Mouse (Mus musculus) liver, embryonic 13.5 days (tissue): ENCODE results near the gene Gm9844. TPM values are rescaled to one million over a fixed set of nuclear protein-coding genes. Genes with fewer than 3 reads are reported as not detected.
A peak's percentile ranks its signal among the peaks of the same experiment; 100 is the strongest.
"Not testable (repeated sequence)": the region's sequence is repeated elsewhere in the genome, so short reads cannot be mapped to it uniquely, and the experiment has no call there.

Experiments
- ATAC-seq: fragments of 200-750 bp; cut with Nextera tagmentation; 2 replicates; pipeline ENCODE4 v1.8.0; 2017; ENCODE audit warnings: low read depth, mild to moderate bottlenecking, moderate number of reproducible peaks, moderate library complexity
- DNase-seq: peaks from one replicate; pipeline ENCODE4 v3.0.0; 2022
- H3K27ac ChIP-seq: fragments of 300-500 bp; sonication (generic); 2 replicates; pipeline ENCODE4 v1.5.1; 2015; ENCODE audit warnings: moderate library complexity, mild to moderate bottlenecking, inconsistent platforms
- H3K27me3 ChIP-seq: fragments of 300-500 bp; sonication (generic); 2 replicates; pipeline ENCODE4 v1.6.1; 2015; ENCODE audit warnings: mild to moderate bottlenecking, inconsistent platforms
- H3K36me3 ChIP-seq: fragments of 300-500 bp; sonication (generic); 2 replicates; pipeline ENCODE4 v1.6.1; 2015; ENCODE audit warnings: mild to moderate bottlenecking, inconsistent platforms
- H3K4me1 ChIP-seq: fragments of 300-500 bp; sonication (generic); replicated peaks from 2 replicates; pipeline ENCODE4 v1.6.1; 2015; ENCODE audit warnings: inconsistent platforms
- H3K4me2 ChIP-seq: fragments of 300-500 bp; sonication (generic); 2 replicates; pipeline ENCODE4 v1.6.1; 2015; ENCODE audit warnings: inconsistent platforms, mild to moderate bottlenecking, moderate library complexity
- H3K4me3 ChIP-seq: fragments of 300-500 bp; sonication (generic); replicated peaks from 2 replicates; pipeline ENCODE4 v1.5.1; 2015; ENCODE audit warnings: mild to moderate bottlenecking, inconsistent platforms
- H3K9ac ChIP-seq: fragments of 300-500 bp; sonication (generic); 2 replicates; pipeline ENCODE4 v1.6.1; 2015; ENCODE audit warnings: mild to moderate bottlenecking, inconsistent platforms
- H3K9me3 ChIP-seq: fragments of 300-500 bp; sonication (generic); replicated peaks from 2 replicates; pipeline ENCODE4 v1.6.1; 2016; ENCODE audit warnings: inconsistent platforms
- WGBS: fragments of 180-500 bp; shearing (Covaris S2); methylation state at CpG from one replicate; pipeline ENCODE4 v1.1.7; 2015; ENCODE audit not compliant: insufficient replicate concordance; 5-methylcytosine and 5-hydroxymethylcytosine counted together
- polyA plus RNA-seq: library from polyadenylated mRNA; unstranded; fragments of >200 nt; fragmentation: Nextera tagmentation; extraction: Ambion mirVana; gene quantifications from 2 replicates; pipeline ENCODE4 v1.2.1, GENCODE M21; 2015

Gene Gm9844
- polyA plus RNA-seq, 1 experiment from 2014 or later = 2.5 TPM

DNA sequence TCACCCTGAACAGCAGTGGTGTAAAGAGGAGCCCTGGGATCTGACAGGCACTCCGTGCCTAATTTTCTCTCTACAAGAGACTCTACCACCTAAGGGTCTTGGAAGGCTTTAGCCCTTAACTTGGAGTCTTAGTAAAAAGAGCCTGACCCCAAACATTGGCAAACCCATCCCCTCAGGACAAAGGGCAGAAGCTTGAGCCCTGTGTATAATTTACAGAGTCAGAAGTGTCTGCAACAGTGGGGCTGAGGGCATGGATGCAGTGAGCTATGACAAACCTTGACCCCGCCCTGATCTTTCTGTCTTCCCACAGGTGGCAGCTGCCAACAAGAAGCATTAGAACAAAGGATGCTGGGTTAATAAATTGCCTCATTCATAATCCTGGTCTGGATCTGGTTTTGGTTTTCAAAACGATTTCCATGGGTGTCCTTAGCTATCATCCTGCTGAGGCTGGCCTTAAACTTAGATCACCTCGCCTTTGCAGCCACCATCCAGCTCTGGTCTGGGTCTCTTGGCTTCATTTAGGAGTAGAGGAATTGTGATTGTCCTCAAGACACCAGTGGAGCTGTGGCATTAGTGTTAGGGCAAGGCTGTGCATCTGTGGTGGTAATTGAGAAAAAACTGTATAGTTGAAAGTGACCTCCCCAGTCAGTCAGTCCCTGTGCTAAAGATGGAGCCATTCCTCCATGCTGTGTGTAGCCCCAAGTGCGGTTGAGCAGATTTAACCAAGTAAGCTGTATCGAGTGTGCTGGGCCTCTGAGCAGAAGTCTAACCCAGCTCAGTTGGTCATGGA is 27.6 kb downstream of the Gm9844 start:
- ATAC-seq (peak; percentile 7), DNase-seq (no peak)
- H3K9ac ChIP-seq = 0 out of 2 replicates have a peak overlapping the region, but pooled peaks have one; percentile 3
- H3K9me3 ChIP-seq = no peaks in the 10 kb centered on the region
- no peaks in the 10 kb centered on the region for H3K27me3 ChIP-seq
- peaks cover 64% of the 10 kb centered on the region for H3K36me3 ChIP-seq
- no peak overlapping the region for H3K4me2 ChIP-seq
- peak overlapping the region; percentile 67 for H3K27ac ChIP-seq
- 78% methylated on average over 6 of the region's 6 CpGs for WGBS
- peaks cover 60% of the 10 kb centered on the region for H3K4me1 ChIP-seq
- H3K4me3 ChIP-seq = no peak overlapping the region

DNA sequence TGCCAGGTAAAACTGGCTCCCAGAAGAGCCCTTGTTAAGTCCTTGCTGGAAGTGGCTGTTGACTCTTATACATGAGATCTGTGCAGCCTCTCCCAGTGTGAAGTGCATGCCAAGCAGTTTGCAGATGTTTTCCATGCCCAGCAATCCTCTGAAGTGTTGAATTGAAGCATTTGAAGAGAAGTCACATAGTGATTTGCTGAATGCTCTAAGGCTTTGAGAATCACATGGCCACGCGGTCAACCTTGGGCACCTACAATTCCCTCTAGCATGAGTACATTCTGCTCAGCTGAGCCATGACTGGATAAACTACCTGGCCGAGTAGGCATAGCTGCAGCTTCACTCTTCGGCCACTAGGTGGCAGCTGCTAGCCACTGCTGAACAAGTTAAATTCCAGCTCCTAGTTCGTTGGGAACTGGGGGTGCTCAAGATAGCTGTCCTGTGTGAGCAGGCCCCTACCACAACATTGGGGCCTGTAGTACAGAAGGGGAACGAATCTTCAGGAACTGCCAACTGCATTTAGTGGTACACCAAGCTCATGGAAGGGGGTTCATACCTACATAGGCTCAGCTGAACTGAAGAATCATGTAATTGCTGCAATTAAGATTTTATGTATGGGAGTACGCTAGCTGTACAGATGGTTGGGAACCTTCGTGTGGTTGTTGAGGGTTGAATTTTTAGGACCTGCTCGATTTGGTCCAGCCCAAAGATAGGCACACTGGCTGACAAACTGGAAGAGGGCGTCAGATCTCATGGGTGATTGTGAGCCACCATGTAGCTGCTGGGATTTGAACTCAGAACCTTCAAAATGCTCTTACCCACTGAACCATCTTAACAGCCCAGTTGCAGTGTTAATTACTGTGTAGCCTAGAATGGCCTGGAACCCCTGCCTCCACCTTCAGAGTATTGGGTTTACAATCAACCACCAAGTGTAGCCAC is 28.5 kb downstream of the Gm9844 start:
- peak; percentile 61 for ATAC-seq
- H3K9ac ChIP-seq = no peak overlapping the region
- peak overlapping the region; percentile 67 for H3K27ac ChIP-seq
- H3K4me3 ChIP-seq = no peak overlapping the region
- DNase-seq = peak; percentile 66
- WGBS = 17% methylated on average over 10 of the region's 10 CpGs
- peaks cover 59% of the 10 kb centered on the region for H3K36me3 ChIP-seq
- no peaks in the 10 kb centered on the region for H3K27me3 ChIP-seq
- peaks cover 57% of the 10 kb centered on the region for H3K4me1 ChIP-seq
- no peaks in the 10 kb centered on the region for H3K9me3 ChIP-seq
- H3K4me2 ChIP-seq = no peak overlapping the region

- peak overlapping the region; percentile 59 for H3K27ac ChIP-seq
Measured at GRCm38 (mm10) chr7:24891241-24892124, 29.5 kb downstream of the Gm9844 start.

DNA sequence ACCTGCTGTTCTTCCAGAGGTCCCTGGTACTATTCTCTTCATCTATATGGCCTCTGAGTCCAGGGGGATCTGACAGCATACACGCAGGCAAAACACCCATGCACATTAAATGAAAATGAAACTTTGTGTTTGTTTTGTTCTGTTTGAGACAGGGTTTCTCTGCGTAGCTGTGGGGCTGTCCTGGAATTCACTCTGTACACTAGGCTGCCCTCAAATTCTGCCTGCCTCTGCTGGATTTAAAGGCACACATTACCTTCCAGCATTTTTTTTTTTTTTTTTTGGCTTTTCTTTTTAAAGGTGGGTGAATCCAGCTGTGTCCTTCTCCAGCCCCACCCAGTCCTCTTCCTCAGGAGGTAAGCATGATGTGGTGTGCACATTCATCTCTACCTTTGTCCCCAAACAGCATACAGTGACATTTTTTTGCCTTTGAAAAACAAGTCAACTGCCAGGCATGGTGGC is 30.1 kb downstream of the Gm9844 start:
- Histone ChIP-seq H3K27ac (peak overlapping the region; percentile 59), H3K4me1 (peaks cover 43% of the 10 kb centered on the region), H3K27me3 (no peaks in the 10 kb centered on the region), H3K4me3 (no peak overlapping the region), H3K9ac (no peak overlapping the region), H3K36me3 (peaks cover 43% of the 10 kb centered on the region), H3K9me3 (no peaks in the 10 kb centered on the region), H3K4me2 (no peak overlapping the region)
- WGBS = 66% methylated on average over 2 of the region's 2 CpGs
- ATAC-seq = no peak
- no peak for DNase-seq

More at GRCm38 (mm10) chr7:24891241-24892124, 29.5 kb downstream of the Gm9844 start:
- 54% methylated on average over 3 of the region's 3 CpGs for WGBS
- no peaks in the 10 kb centered on the region for H3K27me3 ChIP-seq
- ATAC-seq (no peak), DNase-seq (no peak)
- H3K4me2 ChIP-seq = no peak overlapping the region
- no peak overlapping the region for H3K4me3 ChIP-seq
- no peaks in the 10 kb centered on the region for H3K9me3 ChIP-seq
- peaks cover 48% of the 10 kb centered on the region for H3K4me1 ChIP-seq
- H3K9ac ChIP-seq = peak overlapping the region; percentile 8; the same call in 1 of the 2 replicates
- H3K36me3 ChIP-seq = peaks cover 50% of the 10 kb centered on the region

- H3K9ac ChIP-seq, H3K36me3 ChIP-seq, DNase-seq, ATAC-seq, H3K9me3 ChIP-seq, H3K27ac ChIP-seq, H3K4me3 ChIP-seq, H3K4me2 ChIP-seq, H3K27me3 ChIP-seq: not testable (repeated sequence)
- WGBS = 63% methylated on average over 2 of the region's 2 CpGs
- peaks cover 21% of the 10 kb centered on the region for H3K4me1 ChIP-seq
Measured at GRCm38 (mm10) chr7:24895749-24896148, 33.7 kb downstream of the Gm9844 start.

GRCm38 (mm10) chr7:24896269-24896668 is 34.3 kb downstream of the Gm9844 start:
- H3K27ac ChIP-seq = no peak overlapping the region
- ATAC-seq = no peak
- DNase-seq = no peak
- H3K36me3 ChIP-seq = peaks cover 3% of the 10 kb centered on the region
- 85% methylated on average over 8 of the region's 8 CpGs for WGBS
- H3K9me3 ChIP-seq = no peaks in the 10 kb centered on the region
- H3K4me3 ChIP-seq = no peak overlapping the region
- peaks cover 23% of the 10 kb centered on the region for H3K4me1 ChIP-seq
- no peak overlapping the region for H3K9ac ChIP-seq
- H3K4me2 ChIP-seq = no peak overlapping the region
- no peaks in the 10 kb centered on the region for H3K27me3 ChIP-seq

GRCm38 (mm10) chr7:24897224-24897623 is 35.2 kb downstream of the Gm9844 start, which contains the start of gene Cd79a:
Cd79a (plus strand) TSS chr7:24897381.
- no peak within 1 kb of the TSS for H3K4me2 ChIP-seq
- no peaks in the 10 kb centered on the region for H3K27me3 ChIP-seq
- H3K4me3 ChIP-seq = no peak within 1 kb of the TSS
- H3K36me3 ChIP-seq = no peaks in the 10 kb centered on the region
- no peak for DNase-seq
- WGBS = 61% methylated on average over 12 of the region's 12 CpGs
- H3K9me3 ChIP-seq = no peaks in the 10 kb centered on the region
- 0 out of 2 replicates have a peak within 1 kb of the TSS, but pooled peaks have one; percentile 17 for H3K9ac ChIP-seq
- no peak for ATAC-seq
- H3K27ac ChIP-seq = no peak within 1 kb of the TSS
- H3K4me1 ChIP-seq = peaks cover 26% of the 10 kb centered on the region

GRCm38 (mm10) chr7:24897959-24898358 is 35.9 kb downstream of the Gm9844 start:
- Histone ChIP-seq H3K4me1 (peaks cover 31% of the 10 kb centered on the region), H3K27ac (no peak overlapping the region), H3K4me2 (no peak overlapping the region), H3K27me3 (no peaks in the 10 kb centered on the region), H3K4me3 (no peak overlapping the region), H3K36me3 (no peaks in the 10 kb centered on the region), H3K9ac (no peak overlapping the region), H3K9me3 (no peaks in the 10 kb centered on the region)
- DNase-seq (no peak), ATAC-seq (no peak)
- 62% methylated on average over 5 of the region's 5 CpGs for WGBS

GRCm38 (mm10) chr7:24901114-24901513 is 39.1 kb downstream of the Gm9844 start:
- 33% methylated on average over 6 of the region's 6 CpGs for WGBS
- H3K9ac ChIP-seq = no peak overlapping the region
- H3K36me3 ChIP-seq = peaks cover 2% of the 10 kb centered on the region; the same call in 1 of the 2 replicates
- DNase-seq = no peak
- H3K9me3 ChIP-seq = no peaks in the 10 kb centered on the region
- peaks cover 55% of the 10 kb centered on the region for H3K4me1 ChIP-seq
- peak overlapping the region; percentile 13; the same call in 1 of the 2 replicates for H3K27ac ChIP-seq
- no peak for ATAC-seq
- H3K4me3 ChIP-seq = no peak overlapping the region
- no peaks in the 10 kb centered on the region for H3K27me3 ChIP-seq
- H3K4me2 ChIP-seq = no peak overlapping the region

DNA sequence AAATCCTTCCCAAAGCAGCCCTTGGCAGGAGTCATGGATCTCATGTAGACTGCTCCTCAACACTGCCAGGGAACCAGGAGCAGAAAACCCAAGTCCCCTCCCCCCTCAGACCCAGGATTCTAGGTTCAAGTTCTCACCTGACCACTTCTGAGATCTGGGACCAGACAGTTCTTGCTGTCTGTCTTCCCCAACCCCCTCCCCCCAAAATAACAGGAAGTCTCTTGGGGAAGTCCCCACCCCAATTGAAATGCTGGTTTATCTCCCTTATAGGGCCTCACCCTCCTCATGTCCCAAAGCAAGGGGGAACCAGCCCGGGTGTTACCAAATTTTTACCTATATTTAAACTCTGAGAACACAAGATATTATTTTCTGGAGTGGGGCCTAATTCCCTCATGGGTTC is 39.8 kb downstream of the Gm9844 start:
- no peaks in the 10 kb centered on the region for H3K9me3 ChIP-seq
- ATAC-seq (no peak), DNase-seq (no peak)
- H3K4me3 ChIP-seq = peak overlapping the region; percentile 78; the same call in 1 of the 2 replicates
- peak overlapping the region; percentile 91 for H3K27ac ChIP-seq
- H3K27me3 ChIP-seq = no peaks in the 10 kb centered on the region
- peaks cover 63% of the 10 kb centered on the region for H3K4me1 ChIP-seq
- peaks cover 6% of the 10 kb centered on the region; the same call in 1 of the 2 replicates for H3K36me3 ChIP-seq
- peak overlapping the region; percentile 80 for H3K9ac ChIP-seq
- peak overlapping the region; percentile 93 for H3K4me2 ChIP-seq
- 13% methylated on average over 1 of the region's 1 CpGs for WGBS
